ENCODE assay signal across 29 mouse cellular contexts in genomic region chr10:39460621-39461020, GRCm38 (mm10).
DNase-seq lines count a peak whose midpoint lies in the region; ATAC-seq and TF ChIP-seq lines count a peak whose summit lies in the region.
"Had no signal": no experiment of that assay in that cellular context is flagged by ENCODE, and none has a peak within 500 bp of the region (broad histone marks: within the 10 kb centered on the region; RNA-seq: fewer than 3 reads in every experiment).

No protein-coding gene starts in this region.

- no peaks in the 10 kb centered on the region for H3K9me3 ChIP-seq in forebrain, embryonic 13.5 days (replicated peaks)
- no peaks in the 10 kb centered on the region for H3K9me3 ChIP-seq in forebrain, embryonic 15.5 days
- H3K9me3 ChIP-seq in midbrain, postnatal 0 days (ENCODE audit: low read length), result no peaks in the 10 kb centered on the region
- H3K9me3 ChIP-seq in midbrain, embryonic 10.5 days (replicated peaks), result no peaks in the 10 kb centered on the region
- H3K9me3 ChIP-seq: embryonic facial prominence, embryonic 10.5 days; embryonic facial prominence, embryonic 15.5 days; heart, embryonic 15.5 days; hindbrain, embryonic 12.5 days; kidney, embryonic 15.5 days; liver, embryonic 12.5 days had no signal

- H3K4me1 ChIP-seq in forebrain, embryonic 13.5 days, result peaks cover 67% of the 10 kb centered on the region
- peaks cover 61% of the 10 kb centered on the region for H3K4me1 ChIP-seq in forebrain, embryonic 15.5 days
- H3K4me1 ChIP-seq in kidney, adult 2 months (ENCODE audit: control insufficient read depth, insufficient read depth, low read length), result no peaks in the 10 kb centered on the region; the same call in 1 of the 2 replicates
- peaks cover 24% of the 10 kb centered on the region; the same call in 1 of the 2 replicates for H3K4me1 ChIP-seq in midbrain, postnatal 0 days (ENCODE audit: insufficient read depth, low read length)
- peaks cover 57% of the 10 kb centered on the region for H3K4me1 ChIP-seq in midbrain, embryonic 10.5 days

- peak; percentile 23 for DNase-seq in kidney, adult 2 months
- no peak for DNase-seq in kidney, adult 18-20 months
- peak; percentile 44 for DNase-seq in midbrain, postnatal 0 days (ENCODE audit: low spot score)
- DNase-seq in midbrain, embryonic 10.5 days (ENCODE audit: low spot score), result no peak
- DNase-seq in brain, embryonic 14.5 days (ENCODE audit: low read depth), result peak; percentile 83
- DNase-seq in frontal cortex, postnatal 36 days (ENCODE audit: low spot score in 2 of 2), result no peak
- DNase-seq: adrenal gland, adult 2 months; adrenal gland, postnatal 36 days; cerebellum, adult 8-10 months; cerebellum, postnatal 25 days; kidney, postnatal 4 days; left cerebral cortex, postnatal 4 days; liver, postnatal 0 days; lung, postnatal 14 days; right cerebral cortex, postnatal 4 days; thymus, adult 18-20 months; thymus, postnatal 36 days had no signal

- H3K4me3 ChIP-seq in forebrain, embryonic 13.5 days, result no peak overlapping the region
- no peak overlapping the region for H3K4me3 ChIP-seq in forebrain, embryonic 15.5 days
- no peak overlapping the region for H3K4me3 ChIP-seq in kidney, adult 2 months (ENCODE audit: insufficient read depth, low read depth, low read length)
- no peak overlapping the region for H3K4me3 ChIP-seq in midbrain, postnatal 0 days (ENCODE audit: low read depth, low read length)
- H3K4me3 ChIP-seq in midbrain, embryonic 10.5 days, result no peak overlapping the region
- H3K4me3 ChIP-seq: embryonic facial prominence, embryonic 10.5 days; embryonic facial prominence, embryonic 15.5 days; heart, embryonic 15.5 days; hindbrain, embryonic 12.5 days; kidney, embryonic 15.5 days; liver, embryonic 12.5 days had no signal

- H3K27me3 ChIP-seq in forebrain, embryonic 13.5 days, result no peaks in the 10 kb centered on the region
- no peaks in the 10 kb centered on the region for H3K27me3 ChIP-seq in forebrain, embryonic 15.5 days
- H3K27me3 ChIP-seq in kidney, adult 2 months (replicated peaks; ENCODE audit: control insufficient read depth, insufficient read depth, low read length), result no peaks in the 10 kb centered on the region
- H3K27me3 ChIP-seq in midbrain, postnatal 0 days (ENCODE audit: insufficient read depth, low read length), result no peaks in the 10 kb centered on the region
- no peaks in the 10 kb centered on the region for H3K27me3 ChIP-seq in midbrain, embryonic 10.5 days (ENCODE audit: low read depth, poor library complexity, severe bottlenecking)
- H3K27me3 ChIP-seq: embryonic facial prominence, embryonic 15.5 days; heart, embryonic 15.5 days; hindbrain, embryonic 12.5 days; kidney, embryonic 15.5 days; liver, embryonic 12.5 days had no signal

- no peak for TF ChIP-seq POLR2A in kidney, adult 2 months (IDR thresholded peaks at IDR 0.05; ENCODE audit: low read depth, low read length)
- no peak for TF ChIP-seq POLR2A in brain, embryonic 14.5 days (IDR thresholded peaks at IDR 0.05; ENCODE audit: borderline replicate concordance, extremely low read depth, insufficient read depth, insufficient read length, poor library complexity, severe bottlenecking)

- TF ChIP-seq CTCF in kidney, adult 2 months (conservative IDR thresholded peaks at IDR 0.05; ENCODE audit: insufficient read depth, insufficient read length, low read depth, low read length), result no peak
- no peak for TF ChIP-seq CTCF in midbrain, postnatal 0 days (IDR thresholded peaks at IDR 0.05)
- TF ChIP-seq CTCF in brain, embryonic 14.5 days (IDR thresholded peaks at IDR 0.05; ENCODE audit: borderline replicate concordance, extremely low read depth, insufficient read depth, insufficient read length), result no peak

- H3K27ac ChIP-seq in forebrain, embryonic 13.5 days, result no peak overlapping the region
- no peak overlapping the region for H3K27ac ChIP-seq in forebrain, embryonic 15.5 days (replicated peaks)
- H3K27ac ChIP-seq in kidney, adult 2 months (ENCODE audit: insufficient read depth, low read depth, low read length), result no peak overlapping the region
- H3K27ac ChIP-seq in midbrain, postnatal 0 days (ENCODE audit: low read depth, low read length), result no peak overlapping the region
- H3K27ac ChIP-seq in midbrain, embryonic 10.5 days (replicated peaks), result no peak overlapping the region
- H3K27ac ChIP-seq: embryonic facial prominence, embryonic 10.5 days; embryonic facial prominence, embryonic 15.5 days; heart, embryonic 15.5 days; hindbrain, embryonic 12.5 days; kidney, embryonic 15.5 days; liver, embryonic 12.5 days; stomach, postnatal 0 days had no signal

- 21% methylated on average over 2 of the region's 2 CpGs for WGBS in forebrain, embryonic 13.5 days
- WGBS in forebrain, embryonic 15.5 days, result 22% methylated on average over 2 of the region's 2 CpGs
- 73% methylated on average over 2 of the region's 2 CpGs for WGBS in kidney, adult 2 months
- 39% methylated on average over 2 of the region's 2 CpGs for WGBS in midbrain, postnatal 0 days
- 69% methylated on average over 2 of the region's 2 CpGs for WGBS in midbrain, embryonic 10.5 days

- H3K9ac ChIP-seq in forebrain, embryonic 13.5 days, result no peak overlapping the region
- H3K9ac ChIP-seq in forebrain, embryonic 15.5 days (replicated peaks), result no peak overlapping the region
- no peak overlapping the region for H3K9ac ChIP-seq in midbrain, postnatal 0 days (replicated peaks; ENCODE audit: low read length, poor library complexity, severe bottlenecking)
- H3K9ac ChIP-seq: embryonic facial prominence, embryonic 15.5 days; heart, embryonic 15.5 days; hindbrain, embryonic 12.5 days; kidney, embryonic 15.5 days; liver, embryonic 12.5 days; liver, postnatal 0 days had no signal

- no peak overlapping the region for H3K4me2 ChIP-seq in forebrain, embryonic 13.5 days
- no peak overlapping the region for H3K4me2 ChIP-seq in forebrain, embryonic 15.5 days (replicated peaks)
- H3K4me2 ChIP-seq in midbrain, postnatal 0 days (ENCODE audit: low read depth, low read length, poor library complexity, severe bottlenecking), result no peak overlapping the region
- H3K4me2 ChIP-seq: embryonic facial prominence, embryonic 15.5 days; heart, embryonic 15.5 days; hindbrain, embryonic 12.5 days; kidney, embryonic 15.5 days; liver, embryonic 12.5 days; midbrain, embryonic 11.5 days had no signal

- ATAC-seq in forebrain, embryonic 13.5 days, result 0 out of 2 replicates have a peak, but pooled peaks have one; percentile 9
- ATAC-seq in forebrain, embryonic 15.5 days (replicated peaks), result no peak
- ATAC-seq in midbrain, postnatal 0 days (ENCODE audit: low FRiP score), result no peak
- ATAC-seq: forebrain, embryonic 16.5 days; intestine, postnatal 0 days; liver, embryonic 12.5 days; liver, postnatal 0 days had no signal

- H3K36me3 ChIP-seq in forebrain, embryonic 13.5 days (ENCODE audit: poor library complexity, severe bottlenecking), result peaks cover 4% of the 10 kb centered on the region; the same call in 1 of the 2 replicates
- H3K36me3 ChIP-seq in forebrain, embryonic 15.5 days, result no peaks in the 10 kb centered on the region
- no peaks in the 10 kb centered on the region for H3K36me3 ChIP-seq in kidney, adult 2 months (ENCODE audit: control insufficient read depth, insufficient read depth, low read length)
- peaks cover 3% of the 10 kb centered on the region; the same call in 1 of the 2 replicates for H3K36me3 ChIP-seq in midbrain, postnatal 0 days (ENCODE audit: insufficient read depth, low read length)
- H3K36me3 ChIP-seq in midbrain, embryonic 10.5 days, result no peaks in the 10 kb centered on the region
- H3K36me3 ChIP-seq: embryonic facial prominence, embryonic 15.5 days; heart, embryonic 15.5 days; hindbrain, embryonic 12.5 days; kidney, embryonic 15.5 days; liver, embryonic 12.5 days had no signal

Comparison
In these comparisons a context has a peak if more than half of its experiments do, and no peak if none do; other contexts are left out.
1. DNase-seq: peak in kidney, adult 2 months (single experiment), midbrain, postnatal 0 days (single experiment) and brain, embryonic 14.5 days (single experiment); none in kidney, adult 18-20 months (single experiment), midbrain, embryonic 10.5 days (single experiment) and frontal cortex, postnatal 36 days (0 of 2).